Mouse (Mus musculus): ENCODE measurements around the gene Ndufa5. TPM values are rescaled to one million over a fixed set of nuclear protein-coding genes. Genes with fewer than 3 reads are reported as not detected.

The Ndufa5 gene
- polyA plus RNA-seq, 1 experiment from 2014 or later: 369 TPM

GRCm38 (mm10) chr6:24490341-24490740 is 37.5 kb downstream of the Ndufa5 start:
- Histone ChIP-seq H3K4me1 (replicated peaks; ENCODE audit: control insufficient read depth, insufficient read depth, low read length) (no peaks in the 10 kb centered on the region), H3K4me3 (ENCODE audit: low read depth, low read length) (no peak overlapping the region), H3K27ac (ENCODE audit: low read depth) (no peak overlapping the region), H3K36me3 (ENCODE audit: control insufficient read depth, insufficient read depth, low read length) (no peaks in the 10 kb centered on the region), H3K9me3 (ENCODE audit: control insufficient read depth, low read length) (no peaks in the 10 kb centered on the region), H3K27me3 (replicated peaks; ENCODE audit: control insufficient read depth, insufficient read depth, low read length) (no peaks in the 10 kb centered on the region), H3K9ac (ENCODE audit: low read length) (no peak overlapping the region), H3K4me2 (ENCODE audit: low read length) (no peak overlapping the region)
- DNase-seq (ENCODE audit: low spot score) (no peak), ATAC-seq (replicated peaks; ENCODE audit: low FRiP score, low TSS enrichment, low read depth) (no peak)
- WGBS: 10% methylated on average over 1 of the region's 1 CpGs

- no peaks in the 10 kb centered on the region for H3K4me1 ChIP-seq (replicated peaks; ENCODE audit: control insufficient read depth, insufficient read depth, low read length)
- WGBS: 82% methylated on average over 5 of the region's 5 CpGs
- H3K4me3 ChIP-seq (ENCODE audit: low read depth, low read length): no peak overlapping the region
- ATAC-seq (replicated peaks; ENCODE audit: low FRiP score, low TSS enrichment, low read depth) (no peak), DNase-seq (ENCODE audit: low spot score) (no peak)
- H3K4me2 ChIP-seq (ENCODE audit: low read length): no peak overlapping the region
- no peak overlapping the region for H3K27ac ChIP-seq (ENCODE audit: low read depth)
- no peaks in the 10 kb centered on the region for H3K9me3 ChIP-seq (ENCODE audit: control insufficient read depth, low read length)
- no peaks in the 10 kb centered on the region for H3K36me3 ChIP-seq (ENCODE audit: control insufficient read depth, insufficient read depth, low read length)
- no peak overlapping the region for H3K9ac ChIP-seq (ENCODE audit: low read length)
- H3K27me3 ChIP-seq (replicated peaks; ENCODE audit: control insufficient read depth, insufficient read depth, low read length): no peaks in the 10 kb centered on the region
These were observed 41.3 kb downstream of the Ndufa5 start for GRCm38 (mm10) chr6:24486530-24486929.

- no peak overlapping the region for H3K4me2 ChIP-seq (ENCODE audit: low read length)
- no peak overlapping the region for H3K4me3 ChIP-seq (ENCODE audit: low read depth, low read length)
- H3K4me1 ChIP-seq (replicated peaks; ENCODE audit: control insufficient read depth, insufficient read depth, low read length): no peaks in the 10 kb centered on the region
- no peaks in the 10 kb centered on the region for H3K9me3 ChIP-seq (ENCODE audit: control insufficient read depth, low read length)
- no peak overlapping the region for H3K9ac ChIP-seq (ENCODE audit: low read length)
- no peak for DNase-seq (ENCODE audit: low spot score)
- no peaks in the 10 kb centered on the region for H3K36me3 ChIP-seq (ENCODE audit: control insufficient read depth, insufficient read depth, low read length)
- 76% methylated on average over 1 of the region's 1 CpGs for whole genome bisulfite sequencing
- no peaks in the 10 kb centered on the region for H3K27me3 ChIP-seq (replicated peaks; ENCODE audit: control insufficient read depth, insufficient read depth, low read length)
- no peak overlapping the region for H3K27ac ChIP-seq (ENCODE audit: low read depth)
- ATAC-seq (replicated peaks; ENCODE audit: low FRiP score, low TSS enrichment, low read depth): no peak
These were observed 57.2 kb downstream of the Ndufa5 start for GRCm38 (mm10) chr6:24470571-24471132.

- 87% methylated on average over 2 of the region's 2 CpGs for WGBS
- DNase-seq (ENCODE audit: low spot score) (no peak), ATAC-seq (replicated peaks; ENCODE audit: low FRiP score, low TSS enrichment, low read depth) (no peak)
- Histone ChIP-seq H3K27me3 (replicated peaks; ENCODE audit: control insufficient read depth, insufficient read depth, low read length) (no peaks in the 10 kb centered on the region), H3K4me3 (ENCODE audit: low read depth, low read length) (no peak overlapping the region), H3K4me1 (replicated peaks; ENCODE audit: control insufficient read depth, insufficient read depth, low read length) (no peaks in the 10 kb centered on the region), H3K4me2 (ENCODE audit: low read length) (no peak overlapping the region), H3K9ac (ENCODE audit: low read length) (no peak overlapping the region), H3K36me3 (ENCODE audit: control insufficient read depth, insufficient read depth, low read length) (no peaks in the 10 kb centered on the region), H3K27ac (ENCODE audit: low read depth) (no peak overlapping the region), H3K9me3 (ENCODE audit: control insufficient read depth, low read length) (no peaks in the 10 kb centered on the region)
These were observed 57.7 kb downstream of the Ndufa5 start for GRCm38 (mm10) chr6:24470135-24470534.

Other genes starting within 250 kb of the Ndufa5 start
- gene Iqub, start 12.9 kb downstream of the Ndufa5 start, polyA plus RNA-seq (2014; fragmentation: Nextera tagmentation; extraction: Ambion mirVana): 0.11 TPM in 1 of 2 replicates, not detected in the other
- gene Asb15, start 131 bp upstream of the Ndufa5 start, polyA plus RNA-seq (2014; fragmentation: Nextera tagmentation; extraction: Ambion mirVana): not detected in 2 replicates
- not detected in 2 replicates for gene Lmod2, start 69.7 kb upstream of the Ndufa5 start, polyA plus RNA-seq (2014; fragmentation: Nextera tagmentation; extraction: Ambion mirVana)
- gene Wasl, start 137.0 kb upstream of the Ndufa5 start, polyA plus RNA-seq (2014; fragmentation: Nextera tagmentation; extraction: Ambion mirVana): 59.0 and 59.2 TPM in 2 replicates
- 0.08 TPM in 1 of 2 replicates, not detected in the other for gene Hyal6, start 205.2 kb upstream of the Ndufa5 start, polyA plus RNA-seq (2014; fragmentation: Nextera tagmentation; extraction: Ambion mirVana)
- gene Hyal4, start 220.3 kb upstream of the Ndufa5 start, polyA plus RNA-seq (2014; fragmentation: Nextera tagmentation; extraction: Ambion mirVana): not detected in 2 replicates

Measured in intestine, embryonic 14.5 days (tissue).